Mouse (Mus musculus) cortical plate, adult 2 months (tissue): Measurements from ENCODE around the gene Dirc2.

Source experiments
- CTCF ChIP-seq: fragments of 200-500 bp; IDR thresholded peaks from 2 replicates; pipeline ENCODE4 v1.5.1; 2011; ENCODE audit warnings: mild to moderate bottlenecking, control low read depth, low read length; ENCODE audit not compliant: insufficient read depth; ENCODE audit errors: extremely low read depth
- POLR2A ChIP-seq: fragments of 200-500 bp; IDR thresholded peaks from 2 replicates; pipeline ENCODE4 v1.6.1; 2011; ENCODE audit warnings: mild to moderate bottlenecking, low read length, control low read depth; ENCODE audit not compliant: insufficient read depth; ENCODE audit errors: extremely low read depth

- TF ChIP-seq CTCF (no peak), POLR2A (no peak)
These were observed 3.4 kb upstream of the Dirc2 start for GRCm38 (mm10) chr16:35772598-35772997.
